Mouse (Mus musculus): ENCODE measurements around the gene Dnmbp. TPM values are rescaled to one million over a fixed set of nuclear protein-coding genes. Genes with fewer than 3 reads are reported as not detected.

Gene Dnmbp
- polyA plus RNA-seq, 1 experiment, result 2.0 TPM

- no peak overlapping the region for H3K4me3 ChIP-seq (replicated peaks)
- no peaks in the 10 kb centered on the region for H3K27me3 ChIP-seq (replicated peaks)
- H3K4me1 ChIP-seq, result no peaks in the 10 kb centered on the region
- H3K36me3 ChIP-seq (replicated peaks; ENCODE audit: low read length), result peaks cover 15% of the 10 kb centered on the region
- no peak for TF ChIP-seq FLI1 (IDR thresholded peaks at IDR 0.05; ENCODE audit: low read length)
- no peak for TF ChIP-seq GATA1 (IDR thresholded peaks at IDR 0.05; ENCODE audit: borderline replicate concordance, low read length)
- no peaks in the 10 kb centered on the region for H3K9me3 ChIP-seq
Measured at GRCm38 (mm10) chr19:43843184-43843583, 96.8 kb downstream of the Dnmbp start.

GRCm38 (mm10) chr19:43832425-43833069, 107.4 kb downstream of the Dnmbp start:
- peak overlapping the region; percentile 64 for H3K4me3 ChIP-seq (replicated peaks)
- TF ChIP-seq FLI1 (IDR thresholded peaks at IDR 0.05; ENCODE audit: low read length) (no peak), GATA1 (IDR thresholded peaks at IDR 0.05; ENCODE audit: borderline replicate concordance, low read length) (no peak)
- H3K4me1 ChIP-seq, result peaks cover 13% of the 10 kb centered on the region
- H3K36me3 ChIP-seq (replicated peaks; ENCODE audit: low read length), result no peaks in the 10 kb centered on the region
- H3K9me3 ChIP-seq, result no peaks in the 10 kb centered on the region
- peaks cover 52% of the 10 kb centered on the region for H3K27me3 ChIP-seq (replicated peaks)

- Histone ChIP-seq H3K36me3 (replicated peaks; ENCODE audit: low read length) (no peaks in the 10 kb centered on the region), H3K4me3 (replicated peaks) (no peak overlapping the region), H3K9me3 (no peaks in the 10 kb centered on the region), H3K4me1 (no peaks in the 10 kb centered on the region), H3K27me3 (replicated peaks) (peaks cover 33% of the 10 kb centered on the region)
- TF ChIP-seq FLI1 (IDR thresholded peaks at IDR 0.05; ENCODE audit: low read length) (no peak), GATA1 (IDR thresholded peaks at IDR 0.05; ENCODE audit: borderline replicate concordance, low read length) (no peak)
Measured at GRCm38 (mm10) chr19:43826855-43827254, 113.1 kb downstream of the Dnmbp start.

GRCm38 (mm10) chr19:43815661-43816414, 124.2 kb downstream of the Dnmbp start:
- Histone ChIP-seq H3K4me3 (replicated peaks) (no peak overlapping the region), H3K4me1 (no peaks in the 10 kb centered on the region), H3K36me3 (replicated peaks; ENCODE audit: low read length) (no peaks in the 10 kb centered on the region), H3K27me3 (replicated peaks) (peaks cover 37% of the 10 kb centered on the region), H3K9me3 (no peaks in the 10 kb centered on the region)
- no peak for TF ChIP-seq GATA1 (IDR thresholded peaks at IDR 0.05; ENCODE audit: borderline replicate concordance, low read length)
- TF ChIP-seq FLI1 (IDR thresholded peaks at IDR 0.05; ENCODE audit: low read length), result no peak

GRCm38 (mm10) chr19:43813315-43813714, 126.7 kb downstream of the Dnmbp start:
- H3K27me3 ChIP-seq (replicated peaks), result peaks cover 30% of the 10 kb centered on the region
- no peaks in the 10 kb centered on the region for H3K36me3 ChIP-seq (replicated peaks; ENCODE audit: low read length)
- no peaks in the 10 kb centered on the region for H3K9me3 ChIP-seq
- H3K4me3 ChIP-seq (replicated peaks), result no peak overlapping the region
- TF ChIP-seq GATA1 (IDR thresholded peaks at IDR 0.05; ENCODE audit: borderline replicate concordance, low read length) (no peak), FLI1 (IDR thresholded peaks at IDR 0.05; ENCODE audit: low read length) (no peak)
- peaks cover 4% of the 10 kb centered on the region; the same call in 1 of the 2 replicates for H3K4me1 ChIP-seq

GRCm38 (mm10) chr19:43811419-43811818, 128.6 kb downstream of the Dnmbp start:
- H3K4me3 ChIP-seq (replicated peaks), result no peak overlapping the region
- peaks cover 28% of the 10 kb centered on the region for H3K27me3 ChIP-seq (replicated peaks)
- no peaks in the 10 kb centered on the region for H3K36me3 ChIP-seq (replicated peaks; ENCODE audit: low read length)
- H3K9me3 ChIP-seq, result no peaks in the 10 kb centered on the region
- peaks cover 4% of the 10 kb centered on the region; the same call in 1 of the 2 replicates for H3K4me1 ChIP-seq
- TF ChIP-seq FLI1 (IDR thresholded peaks at IDR 0.05; ENCODE audit: low read length) (no peak), GATA1 (IDR thresholded peaks at IDR 0.05; ENCODE audit: borderline replicate concordance, low read length) (no peak)

- H3K4me3 ChIP-seq (replicated peaks), result no peak overlapping the region
- peaks cover 4% of the 10 kb centered on the region; the same call in 1 of the 2 replicates for H3K4me1 ChIP-seq
- no peaks in the 10 kb centered on the region for H3K9me3 ChIP-seq
- peaks cover 26% of the 10 kb centered on the region for H3K27me3 ChIP-seq (replicated peaks)
- no peak for TF ChIP-seq GATA1 (IDR thresholded peaks at IDR 0.05; ENCODE audit: borderline replicate concordance, low read length)
- no peak for TF ChIP-seq FLI1 (IDR thresholded peaks at IDR 0.05; ENCODE audit: low read length)
- no peaks in the 10 kb centered on the region for H3K36me3 ChIP-seq (replicated peaks; ENCODE audit: low read length)
Measured at GRCm38 (mm10) chr19:43809331-43809730, 130.7 kb downstream of the Dnmbp start.

GRCm38 (mm10) chr19:43803866-43804265, 136.1 kb downstream of the Dnmbp start:
- no peaks in the 10 kb centered on the region for H3K36me3 ChIP-seq (replicated peaks; ENCODE audit: low read length)
- H3K4me1 ChIP-seq, result no peaks in the 10 kb centered on the region; the same call in 1 of the 2 replicates
- H3K4me3 ChIP-seq (replicated peaks), result no peak overlapping the region
- peaks cover 30% of the 10 kb centered on the region for H3K27me3 ChIP-seq (replicated peaks)
- no peak for TF ChIP-seq GATA1 (IDR thresholded peaks at IDR 0.05; ENCODE audit: borderline replicate concordance, low read length)
- no peak for TF ChIP-seq FLI1 (IDR thresholded peaks at IDR 0.05; ENCODE audit: low read length)
- no peaks in the 10 kb centered on the region for H3K9me3 ChIP-seq

GRCm38 (mm10) chr19:43801427-43802051, 138.5 kb downstream of the Dnmbp start:
- no peak for TF ChIP-seq FLI1 (IDR thresholded peaks at IDR 0.05; ENCODE audit: low read length)
- TF ChIP-seq GATA1 (IDR thresholded peaks at IDR 0.05; ENCODE audit: borderline replicate concordance, low read length), result no peak
- Histone ChIP-seq H3K4me1 (no peaks in the 10 kb centered on the region; the same call in 1 of the 2 replicates), H3K4me3 (replicated peaks) (peak overlapping the region; percentile 57), H3K36me3 (replicated peaks; ENCODE audit: low read length) (no peaks in the 10 kb centered on the region), H3K27me3 (replicated peaks) (peaks cover 27% of the 10 kb centered on the region), H3K9me3 (no peaks in the 10 kb centered on the region)

All from megakaryocyte, embryonic 14.5 days (primary cell).